Mouse (Mus musculus) lung, embryonic 15.5 days (tissue): ENCODE measurements around the gene Wipi1. TPM values are rescaled to one million over a fixed set of nuclear protein-coding genes. Genes with fewer than 3 reads are reported as not detected.
"Not testable (repeated sequence)": the region's sequence is repeated elsewhere in the genome, so short reads cannot be mapped to it uniquely, and the experiment has no call there.

Experiments
- ATAC-seq: fragments of 200-750 bp; cut with Nextera tagmentation; 2 replicates; pipeline ENCODE4 v1.8.0; 2017; ENCODE audit warnings: moderate number of reproducible peaks, borderline replicate concordance; ENCODE audit not compliant: low FRiP score, low TSS enrichment; ENCODE audit errors: extremely low read depth
- H3K27ac ChIP-seq: fragments of 300-500 bp; sonication (generic); 2 replicates; pipeline ENCODE4 v1.5.1; 2015; ENCODE audit warnings: moderate library complexity, mild to moderate bottlenecking, inconsistent platforms
- H3K27me3 ChIP-seq: fragments of 300-500 bp; sonication (generic); 2 replicates; pipeline ENCODE4 v1.6.1; 2015; ENCODE audit warnings: inconsistent platforms
- H3K36me3 ChIP-seq: fragments of 300-500 bp; sonication (generic); 2 replicates; pipeline ENCODE4 v1.6.1; 2015; ENCODE audit warnings: inconsistent platforms
- H3K4me1 ChIP-seq: fragments of 300-500 bp; sonication (generic); 2 replicates; pipeline ENCODE4 v1.6.1; 2015; ENCODE audit warnings: inconsistent platforms
- H3K4me2 ChIP-seq: fragments of 300-500 bp; sonication (generic); 2 replicates; pipeline ENCODE4 v1.6.1; 2015; ENCODE audit warnings: inconsistent platforms, mild to moderate bottlenecking, moderate library complexity
- H3K4me3 ChIP-seq: fragments of 300-500 bp; sonication (generic); 2 replicates; pipeline ENCODE4 v1.5.1; 2015; ENCODE audit warnings: mild to moderate bottlenecking, inconsistent platforms
- H3K9ac ChIP-seq: fragments of 300-500 bp; sonication (generic); 2 replicates; pipeline ENCODE4 v1.6.1; 2015; ENCODE audit warnings: inconsistent platforms
- H3K9me3 ChIP-seq: fragments of 300-500 bp; sonication (generic); 2 replicates; pipeline ENCODE4 v1.6.1; 2016; ENCODE audit warnings: inconsistent platforms
- WGBS: fragments of 180-500 bp; shearing (Covaris S2); methylation state at CpG from one replicate; pipeline ENCODE4 v1.1.7; 2015; 5-methylcytosine and 5-hydroxymethylcytosine counted together
- polyA plus RNA-seq: library from polyadenylated mRNA; unstranded; fragments of >200 nt; fragmentation: Nextera tagmentation; extraction: Ambion mirVana; gene quantifications from 2 replicates; pipeline ENCODE4 v1.2.1, GENCODE M21; 2015

The Wipi1 gene
- polyA plus RNA-seq, result 42.1 and 44.6 TPM in 2 replicates

- no peaks in the 10 kb centered on the region for H3K9me3 ChIP-seq
- H3K4me2 ChIP-seq, result peak within 1 kb of the TSS; percentile 80
- H3K36me3 ChIP-seq, result no peaks in the 10 kb centered on the region
- WGBS, result under 1% methylated on average over 58 of the region's 58 CpGs
- H3K4me1 ChIP-seq, result peaks cover 25% of the 10 kb centered on the region
- H3K9ac ChIP-seq, result peak within 1 kb of the TSS; percentile 64
- H3K27ac ChIP-seq, result peak within 1 kb of the TSS; percentile 87
- peak; percentile 97 for ATAC-seq
- no peaks in the 10 kb centered on the region for H3K27me3 ChIP-seq
- peak within 1 kb of the TSS; percentile 63 for H3K4me3 ChIP-seq
These were observed at the start of gene Wipi1 for GRCm38 (mm10) chr11:109611303-109612149. TSS of gene Wipi1 (minus strand) at chr11:109611967.

DNA sequence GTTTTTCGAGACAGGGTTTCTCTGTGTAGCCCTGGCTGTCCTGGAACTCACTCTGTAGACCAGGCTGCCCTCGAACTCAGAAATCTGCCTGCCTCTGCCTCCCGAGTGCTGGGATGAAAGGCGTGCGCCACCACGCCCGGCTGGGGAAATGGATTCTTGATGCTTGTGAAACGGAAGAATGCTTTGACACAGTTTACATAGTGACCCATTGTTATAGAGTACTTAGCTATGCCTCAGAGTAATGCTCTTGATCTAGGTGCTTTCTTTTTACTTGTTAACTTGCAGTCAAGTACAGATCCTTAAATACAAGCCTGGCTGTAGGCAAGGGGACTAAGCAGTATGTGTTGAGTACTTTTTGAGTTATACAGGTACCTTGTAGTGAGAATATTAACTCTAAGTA is 48.8 kb upstream of the Wipi1 start:
- H3K4me3 ChIP-seq, H3K9ac ChIP-seq, ATAC-seq, H3K27me3 ChIP-seq, H3K9me3 ChIP-seq, H3K4me2 ChIP-seq, H3K27ac ChIP-seq, H3K4me1 ChIP-seq: not testable (repeated sequence)
- H3K36me3 ChIP-seq, result peaks cover 80% of the 10 kb centered on the region
- 80% methylated on average over 8 of the region's 8 CpGs for WGBS

DNA sequence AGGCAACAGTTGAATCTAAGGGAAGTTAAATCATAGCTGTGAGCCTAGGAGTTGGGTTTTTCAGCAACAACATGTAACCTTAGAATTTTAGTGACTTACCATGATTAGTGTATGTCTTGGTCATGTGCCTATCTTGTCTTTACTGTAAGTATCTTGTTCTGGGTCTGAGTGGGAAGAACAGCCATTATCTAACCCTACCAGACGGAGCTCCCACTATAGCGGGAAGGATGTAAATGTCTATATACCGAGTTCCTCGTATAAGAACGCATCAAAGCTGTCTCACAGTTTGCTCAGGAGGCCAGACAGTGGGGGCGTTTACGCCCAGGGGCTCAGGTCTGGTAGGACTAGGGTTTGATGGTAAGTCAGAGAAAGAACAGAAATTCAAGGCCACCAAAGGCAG is 44.5 kb upstream of the Wipi1 start:
- Histone ChIP-seq H3K9me3 (no peaks in the 10 kb centered on the region), H3K9ac (no peak overlapping the region), H3K4me1 (peaks cover 22% of the 10 kb centered on the region), H3K27ac (no peak overlapping the region), H3K27me3 (no peaks in the 10 kb centered on the region), H3K4me3 (no peak overlapping the region), H3K4me2 (no peak overlapping the region), H3K36me3 (peaks cover 61% of the 10 kb centered on the region)
- ATAC-seq, result no peak
- WGBS, result 79% methylated on average over 7 of the region's 7 CpGs

DNA sequence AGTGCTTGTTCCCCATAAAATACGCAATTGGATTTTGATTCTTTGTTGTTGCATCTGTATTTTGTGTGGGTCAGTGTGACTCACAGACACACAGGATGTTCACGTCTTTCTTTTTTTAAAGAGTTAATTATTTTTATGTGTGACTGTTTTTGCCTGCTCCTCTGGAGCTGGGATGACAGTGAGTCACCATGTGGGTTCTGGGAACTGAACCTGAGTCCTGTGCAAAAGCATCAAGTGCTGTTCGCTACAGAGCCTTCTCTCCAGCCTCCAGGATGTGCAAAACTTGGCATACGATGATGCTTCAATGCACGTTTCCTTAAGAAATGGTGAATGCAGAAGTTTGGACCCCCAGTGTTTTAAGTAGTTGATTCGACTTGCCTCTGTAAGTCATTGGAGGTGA is 42.8 kb upstream of the Wipi1 start:
- peaks cover 45% of the 10 kb centered on the region for H3K36me3 ChIP-seq
- no peak overlapping the region for H3K27ac ChIP-seq
- no peak for ATAC-seq
- WGBS, result 83% methylated on average over 6 of the region's 6 CpGs
- H3K4me2 ChIP-seq, result no peak overlapping the region
- H3K4me3 ChIP-seq, result no peak overlapping the region
- no peaks in the 10 kb centered on the region for H3K27me3 ChIP-seq
- no peaks in the 10 kb centered on the region for H3K9me3 ChIP-seq
- H3K4me1 ChIP-seq, result peaks cover 29% of the 10 kb centered on the region
- H3K9ac ChIP-seq, result no peak overlapping the region

GRCm38 (mm10) chr11:109653201-109653600 is 41.4 kb upstream of the Wipi1 start:
- H3K36me3 ChIP-seq, result peaks cover 36% of the 10 kb centered on the region
- no peak overlapping the region for H3K27ac ChIP-seq
- H3K4me1 ChIP-seq, result peaks cover 42% of the 10 kb centered on the region
- peak overlapping the region; percentile 84; the same call in 1 of the 2 replicates for H3K4me2 ChIP-seq
- no peak overlapping the region for H3K9ac ChIP-seq
- no peaks in the 10 kb centered on the region for H3K27me3 ChIP-seq
- H3K9me3 ChIP-seq, result no peaks in the 10 kb centered on the region
- ATAC-seq, result no peak
- WGBS, result 68% methylated on average over 8 of the region's 8 CpGs
- peak overlapping the region; percentile 3; the same call in 1 of the 2 replicates for H3K4me3 ChIP-seq

GRCm38 (mm10) chr11:109652505-109652904 is 40.7 kb upstream of the Wipi1 start:
- ATAC-seq, result no peak
- Histone ChIP-seq H3K36me3 (peaks cover 36% of the 10 kb centered on the region), H3K4me2 (peak overlapping the region; percentile 84), H3K4me1 (peaks cover 43% of the 10 kb centered on the region), H3K27ac (no peak overlapping the region), H3K9me3 (no peaks in the 10 kb centered on the region), H3K4me3 (peak overlapping the region; percentile 85), H3K9ac (peak overlapping the region; percentile 92), H3K27me3 (no peaks in the 10 kb centered on the region)
- WGBS, result 21% methylated on average over 6 of the region's 6 CpGs

DNA sequence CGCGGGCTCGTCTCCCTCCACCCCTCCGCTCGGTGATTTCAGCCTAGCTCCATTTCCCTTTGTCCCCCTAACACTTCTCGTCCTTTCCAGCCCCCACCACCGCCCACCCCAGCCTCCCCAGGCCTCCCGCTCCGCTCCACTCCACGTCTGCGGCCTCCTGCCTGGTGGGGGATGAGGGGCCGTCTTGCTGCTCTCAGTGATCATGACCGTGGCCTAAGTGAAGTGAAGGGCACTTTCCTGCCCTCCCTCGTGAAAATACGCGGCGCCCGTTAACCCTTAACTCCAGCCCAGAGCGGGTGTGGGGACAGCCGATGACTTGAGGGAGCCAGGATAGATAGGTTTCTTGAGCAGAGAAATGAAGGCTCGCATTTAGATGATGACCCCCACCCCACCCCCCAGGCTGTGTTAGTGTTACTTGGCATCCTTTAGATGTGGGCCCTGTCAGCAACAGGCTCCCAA is 39.8 kb upstream of the Wipi1 start:
- H3K4me2 ChIP-seq, result peak overlapping the region; percentile 84
- under 1% methylated on average over 21 of the region's 21 CpGs for WGBS
- peak overlapping the region; percentile 96 for H3K27ac ChIP-seq
- no peaks in the 10 kb centered on the region for H3K27me3 ChIP-seq
- peak; percentile 25; the same call in 1 of the 2 replicates for ATAC-seq
- peaks cover 43% of the 10 kb centered on the region for H3K4me1 ChIP-seq
- H3K9me3 ChIP-seq, result no peaks in the 10 kb centered on the region
- H3K4me3 ChIP-seq, result peak overlapping the region; percentile 85
- H3K9ac ChIP-seq, result peak overlapping the region; percentile 92
- H3K36me3 ChIP-seq, result peaks cover 30% of the 10 kb centered on the region

GRCm38 (mm10) chr11:109650788-109651565 is 39.2 kb upstream of the Wipi1 start:
- Histone ChIP-seq H3K9ac (peak overlapping the region; percentile 92), H3K27me3 (no peaks in the 10 kb centered on the region), H3K27ac (peak overlapping the region; percentile 96), H3K36me3 (peaks cover 23% of the 10 kb centered on the region), H3K4me2 (peak overlapping the region; percentile 97), H3K4me3 (peak overlapping the region; percentile 85), H3K9me3 (no peaks in the 10 kb centered on the region), H3K4me1 (peaks cover 43% of the 10 kb centered on the region)
- peak; percentile 95 for ATAC-seq
- under 1% methylated on average over 43 of the region's 90 CpGs for WGBS

DNA sequence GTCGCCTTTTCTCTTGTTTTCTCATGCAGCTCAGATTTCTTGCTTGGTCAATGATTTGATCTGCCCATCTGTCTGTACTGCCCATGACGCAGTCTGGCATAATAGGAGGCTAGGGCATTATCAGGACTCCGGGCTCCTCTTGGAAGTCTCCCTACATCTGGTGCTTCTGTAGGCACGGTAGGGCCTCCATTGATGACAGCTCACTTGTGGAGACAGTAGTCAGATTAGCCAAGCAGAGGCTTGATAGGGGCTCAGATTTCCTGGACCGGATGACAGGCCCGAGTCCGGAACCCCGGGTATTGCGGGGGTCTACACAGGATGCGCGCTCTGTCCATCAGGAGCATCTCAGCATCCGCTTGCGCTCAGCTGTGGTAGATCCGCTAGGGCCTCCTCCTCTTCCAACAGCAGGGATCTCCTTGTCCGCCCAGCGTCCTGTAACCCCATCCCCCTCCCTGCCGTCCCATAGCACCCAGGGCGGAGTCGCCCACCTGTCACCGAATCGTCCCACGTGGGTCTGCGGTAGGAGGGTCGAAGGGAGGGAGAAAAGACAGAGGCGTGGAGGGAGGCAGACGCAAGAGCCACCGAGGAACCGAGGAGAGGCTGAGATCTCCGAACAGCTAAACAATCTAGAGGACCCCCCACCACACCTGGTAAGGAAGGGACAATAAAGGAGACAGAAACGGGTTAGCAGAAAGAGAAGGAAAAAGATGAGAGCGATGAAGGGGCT is 38.4 kb upstream of the Wipi1 start:
- ATAC-seq, result peak; percentile 57
- peak overlapping the region; percentile 85 for H3K4me3 ChIP-seq
- peak overlapping the region; percentile 96 for H3K27ac ChIP-seq
- no peaks in the 10 kb centered on the region for H3K27me3 ChIP-seq
- peak overlapping the region; percentile 97 for H3K4me2 ChIP-seq
- peaks cover 16% of the 10 kb centered on the region for H3K36me3 ChIP-seq
- H3K9me3 ChIP-seq, result no peaks in the 10 kb centered on the region
- peaks cover 43% of the 10 kb centered on the region for H3K4me1 ChIP-seq
- peak overlapping the region; percentile 92 for H3K9ac ChIP-seq
- WGBS, result under 1% methylated on average over 31 of the region's 31 CpGs

GRCm38 (mm10) chr11:109649206-109649605 is 37.4 kb upstream of the Wipi1 start, which contains the start of gene Prkar1a:
TSS of gene Prkar1a (plus strand) at chr11:109649405.
- WGBS, result 7% methylated on average over 8 of the region's 8 CpGs
- no peak for ATAC-seq
- Histone ChIP-seq H3K36me3 (peaks cover 7% of the 10 kb centered on the region; the same call in 1 of the 2 replicates), H3K9me3 (no peaks in the 10 kb centered on the region), H3K27ac (peak within 1 kb of the TSS; percentile 96), H3K9ac (peak within 1 kb of the TSS; percentile 92), H3K4me3 (peak within 1 kb of the TSS; percentile 85), H3K27me3 (no peaks in the 10 kb centered on the region), H3K4me2 (peak within 1 kb of the TSS; percentile 97), H3K4me1 (peaks cover 43% of the 10 kb centered on the region)

DNA sequence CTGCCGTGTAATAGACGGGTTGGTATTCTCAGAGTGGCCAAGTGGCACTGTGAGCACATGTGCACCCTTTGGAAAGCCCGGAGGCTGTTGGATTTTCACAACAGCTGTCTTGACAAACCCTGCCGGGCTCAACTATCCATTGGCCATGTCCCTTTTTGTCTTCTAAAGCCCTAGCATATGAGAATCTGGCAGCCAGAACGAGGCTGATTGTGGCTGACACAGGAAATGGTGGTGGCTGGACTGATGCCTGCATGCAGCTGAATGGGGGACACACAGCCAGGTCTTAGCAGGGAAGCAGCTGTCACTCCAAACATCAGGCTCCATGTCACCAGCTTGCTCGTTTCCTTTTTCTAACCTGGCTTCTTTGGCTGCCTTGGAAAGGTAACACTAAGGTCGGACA is 36.7 kb upstream of the Wipi1 start:
- H3K27me3 ChIP-seq, result no peaks in the 10 kb centered on the region
- WGBS, result 26% methylated on average over 7 of the region's 7 CpGs
- no peak overlapping the region for H3K9ac ChIP-seq
- H3K4me1 ChIP-seq, result peaks cover 37% of the 10 kb centered on the region
- no peaks in the 10 kb centered on the region for H3K9me3 ChIP-seq
- no peak overlapping the region for H3K4me3 ChIP-seq
- H3K4me2 ChIP-seq, result peak overlapping the region; percentile 97
- H3K36me3 ChIP-seq, result no peaks in the 10 kb centered on the region
- no peak for ATAC-seq
- H3K27ac ChIP-seq, result peak overlapping the region; percentile 56
